Mouse (Mus musculus) c-Kit-positive CD71-positive TER-119-negative erythroid progenitor cells, embryonic 14.5 days (primary cell): ENCODE measurements around the gene Rhbdd3.
A peak's percentile ranks its signal among the peaks of the same experiment; 100 is the strongest.

ENCODE experiments used
- DNase-seq: peaks from one replicate; pipeline ENCODE4 v3.0.0-alpha.2; 2013; ENCODE audit warnings: low read depth

The Rhbdd3 gene

GRCm38 (mm10) chr11:5098736-5099542 lies at the start of gene Rhbdd3, which contains the start of gene Ewsr1:
Gene Rhbdd3 (plus strand): TSS chr11:5098926.
Gene Ewsr1 (minus strand): TSS chr11:5099266.
- DNase-seq, result peak; percentile 91

- no peak for DNase-seq
Observed at GRCm38 (mm10) chr11:5051629-5052028, 47.1 kb upstream of the Rhbdd3 start.

- DNase-seq, result no peak
Observed at GRCm38 (mm10) chr11:5052200-5052854, 46.4 kb upstream of the Rhbdd3 start.

- DNase-seq, result no peak
Observed at GRCm38 (mm10) chr11:5054151-5054550, 44.6 kb upstream of the Rhbdd3 start.

- DNase-seq, result no peak
Observed at GRCm38 (mm10) chr11:5054874-5055273, 43.9 kb upstream of the Rhbdd3 start.

GRCm38 (mm10) chr11:5055945-5056938 lies 42.5 kb upstream of the Rhbdd3 start:
- no peak for DNase-seq

- no peak for DNase-seq
Observed at GRCm38 (mm10) chr11:5057064-5057463, 41.7 kb upstream of the Rhbdd3 start.

GRCm38 (mm10) chr11:5057541-5057855 lies 41.2 kb upstream of the Rhbdd3 start:
- no peak for DNase-seq

GRCm38 (mm10) chr11:5057856-5058641 lies 40.7 kb upstream of the Rhbdd3 start, which contains the start of gene Rasl10a:
Gene Rasl10a (plus strand): TSS chr11:5058128.
- DNase-seq, result no peak

GRCm38 (mm10) chr11:5058783-5059182 lies 39.9 kb upstream of the Rhbdd3 start:
- no peak for DNase-seq

GRCm38 (mm10) chr11:5059230-5059629 lies 39.5 kb upstream of the Rhbdd3 start:
- no peak for DNase-seq

- DNase-seq, result peak; percentile 44
Observed at GRCm38 (mm10) chr11:5059704-5060156, 39.0 kb upstream of the Rhbdd3 start.

- no peak for DNase-seq
Observed at GRCm38 (mm10) chr11:5060756-5061412, 37.8 kb upstream of the Rhbdd3 start.

- peak; percentile 81 for DNase-seq
Observed at GRCm38 (mm10) chr11:5061413-5062139, 37.1 kb upstream of the Rhbdd3 start.

GRCm38 (mm10) chr11:5062326-5062725 lies 36.4 kb upstream of the Rhbdd3 start:
- DNase-seq, result no peak

GRCm38 (mm10) chr11:5062860-5063505 lies 35.7 kb upstream of the Rhbdd3 start:
- no peak for DNase-seq

- no peak for DNase-seq
Observed at GRCm38 (mm10) chr11:5063561-5064281, 35.0 kb upstream of the Rhbdd3 start.

- no peak for DNase-seq
Observed at GRCm38 (mm10) chr11:5064282-5065055, 34.3 kb upstream of the Rhbdd3 start.
